Mouse (Mus musculus) kidney, postnatal 36 days (tissue): ENCODE data around the gene Ndp.

Source experiments
- DNase-seq, 2 experiments: peaks; one replicate each; pipeline ENCODE4 v3.0.0; 2021 to 2022; ENCODE audit warnings: mixed read lengths in 2 of 2

Gene Ndp

DNA sequence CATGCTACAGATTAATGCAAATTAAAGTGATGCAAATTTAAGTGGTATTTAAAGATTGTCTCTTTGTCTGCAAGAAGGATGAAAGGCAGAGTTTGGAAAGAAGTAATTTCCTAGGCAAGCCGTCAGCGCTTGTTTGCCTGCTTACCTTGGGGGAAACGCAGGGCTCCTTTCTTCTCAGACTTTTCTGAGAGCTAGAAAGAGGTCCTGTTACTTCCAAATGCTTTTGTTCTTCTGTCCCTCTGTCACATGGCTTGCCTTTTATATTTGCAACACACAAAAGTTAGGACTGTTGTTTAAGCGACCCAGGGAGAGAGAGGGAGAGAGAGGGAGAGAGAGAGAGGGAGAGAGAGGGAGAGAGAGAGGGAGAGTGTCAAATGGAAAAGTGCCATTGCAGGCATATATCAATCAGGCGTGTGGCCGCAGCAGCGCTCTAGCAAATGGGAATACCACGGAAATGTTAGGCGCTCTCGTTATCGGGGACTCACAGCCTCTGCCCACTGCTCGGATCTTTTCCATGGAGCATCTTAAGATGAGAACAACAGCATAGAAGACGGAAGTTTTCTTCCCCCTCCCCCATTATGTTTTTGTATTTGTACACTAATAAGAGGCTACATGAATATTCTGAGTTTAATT lies at the start of gene Ndp:
TSS of gene Ndp (minus strand) at position 534 of the 633 bp plus-strand sequence.
- DNase-seq = no peak

DNA sequence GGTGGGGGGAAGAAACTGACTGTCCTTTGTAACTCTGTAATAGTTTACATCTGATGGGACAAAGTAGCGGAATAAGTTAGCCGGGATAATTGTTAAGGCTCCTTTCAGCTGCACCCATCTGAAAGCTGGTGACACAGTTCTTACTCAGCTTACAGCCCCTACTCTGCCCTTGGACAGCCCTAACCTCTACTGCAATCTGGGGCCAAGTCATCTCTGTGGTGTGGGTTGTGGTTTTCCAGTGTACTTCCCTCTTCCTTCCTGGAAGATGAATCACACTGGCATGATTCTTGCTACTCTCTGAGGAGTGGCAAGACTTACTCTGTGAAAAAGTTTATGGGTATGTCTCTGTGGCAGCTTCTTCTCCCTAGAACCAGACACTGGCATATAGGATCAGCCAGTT lies 43.2 kb upstream of the Ndp start:
- DNase-seq = no peak

- DNase-seq = no peak
Observed at GRCm38 (mm10) chrX:16918006-16918405, 6.4 kb upstream of the Ndp start.

GRCm38 (mm10) chrX:16913118-16913517 lies 1.5 kb upstream of the Ndp start:
- DNase-seq = no peak

DNA sequence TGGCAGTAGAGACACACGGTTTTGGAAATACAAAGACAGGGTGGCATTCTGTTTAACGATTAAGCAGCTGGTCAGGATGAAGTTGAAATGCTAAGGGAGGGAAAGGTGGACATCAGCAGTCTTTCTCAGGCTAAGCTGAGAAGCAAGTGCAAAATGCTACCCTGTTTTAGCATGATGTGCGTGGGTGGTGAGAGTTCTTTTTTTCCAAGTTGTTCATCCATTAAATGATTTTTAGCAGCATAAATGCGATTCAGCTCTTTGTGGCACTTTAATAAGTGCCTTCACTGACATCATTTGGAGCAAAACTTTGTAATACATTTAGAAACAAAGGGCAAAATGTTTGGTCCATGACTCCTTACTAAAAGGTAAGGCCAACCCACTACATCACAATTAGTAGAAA lies 337 bp upstream of the Ndp start:
- DNase-seq = no peak

- DNase-seq = no peak
Observed at GRCm38 (mm10) chrX:16910211-16911095, 1.1 kb downstream of the Ndp start.

DNA sequence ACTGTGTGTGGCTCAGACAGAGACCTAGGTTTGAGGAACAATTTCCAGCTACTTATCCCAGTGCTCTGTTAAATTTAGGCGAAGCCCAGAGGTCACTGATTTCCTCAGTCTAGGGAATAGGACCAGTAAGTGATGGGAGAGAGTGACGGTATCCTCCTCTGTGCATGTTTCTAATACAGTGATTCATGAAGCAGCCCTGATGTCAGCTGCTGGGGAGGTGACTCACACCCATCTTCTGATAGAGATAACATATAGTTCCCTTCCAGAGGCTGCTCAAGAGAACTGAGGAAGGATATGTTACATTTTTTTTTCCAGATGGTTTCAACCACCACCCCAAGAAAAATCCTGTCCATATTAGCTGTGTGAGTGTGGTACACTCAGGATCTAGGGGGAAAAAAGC lies 2.9 kb downstream of the Ndp start:
- DNase-seq = no peak

- no peak for DNase-seq
Observed at GRCm38 (mm10) chrX:16907554-16907953, 4.0 kb downstream of the Ndp start.

GRCm38 (mm10) chrX:16894377-16895175 lies 17.0 kb downstream of the Ndp start:
- peak; percentile 23 to 37 for DNase-seq

GRCm38 (mm10) chrX:16867640-16868314 lies 43.8 kb downstream of the Ndp start:
- DNase-seq = no peak

GRCm38 (mm10) chrX:16860244-16860643 lies 51.3 kb downstream of the Ndp start:
- peak; percentile 0 to 1 for DNase-seq

DNA sequence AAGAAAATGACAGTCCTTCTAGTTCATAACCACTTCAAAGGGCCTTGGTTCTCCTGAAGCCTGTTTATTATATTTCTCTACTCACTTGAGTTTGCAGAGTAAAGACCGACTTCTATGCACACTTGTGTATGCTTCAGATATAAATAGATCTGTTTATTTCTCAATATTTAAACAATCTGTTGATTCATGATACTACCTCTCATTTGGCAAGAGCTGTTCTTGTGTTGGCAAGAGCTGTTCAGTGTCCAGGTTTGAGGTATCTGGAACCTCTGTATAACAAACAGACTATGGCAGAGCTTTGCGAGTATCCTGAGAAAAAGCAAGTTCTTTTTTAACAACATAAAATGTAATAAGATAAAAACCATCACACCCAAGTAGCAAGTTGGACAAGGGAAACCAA lies 65.5 kb downstream of the Ndp start:
- DNase-seq = no peak

- no peak for DNase-seq
Observed at GRCm38 (mm10) chrX:16841443-16841842, 70.1 kb downstream of the Ndp start.

GRCm38 (mm10) chrX:16837293-16837692 lies 74.3 kb downstream of the Ndp start:
- DNase-seq = no peak

DNA sequence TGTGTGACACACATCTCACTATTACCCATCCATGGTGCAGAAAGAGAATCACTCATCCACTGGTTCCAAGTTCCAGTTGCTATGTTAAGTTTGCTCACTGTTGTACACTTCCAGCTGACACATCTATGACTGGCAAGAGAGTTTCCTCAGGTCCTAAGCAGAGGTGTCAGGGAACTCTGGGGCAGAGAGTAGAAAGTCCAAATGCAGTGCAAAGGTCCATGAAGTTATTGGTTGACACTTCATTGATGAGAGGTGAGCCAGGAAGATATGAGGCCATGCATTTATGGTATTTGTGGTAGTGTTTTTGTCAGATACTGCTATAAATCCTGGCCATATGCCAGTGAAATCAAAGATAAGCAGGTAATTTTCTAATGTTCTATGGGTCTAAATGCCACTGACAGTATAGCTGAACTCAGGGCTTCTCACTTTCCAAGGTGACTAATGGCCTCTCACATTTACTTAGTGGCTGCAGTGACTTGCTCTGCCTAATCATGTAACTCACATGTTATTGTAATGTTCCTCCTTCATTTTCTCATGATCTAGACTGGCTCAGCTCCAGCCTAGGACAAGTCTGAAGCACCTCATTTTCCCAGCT lies 75.0 kb downstream of the Ndp start:
- peak in 1 of 2 experiments; percentile 1 for DNase-seq
